Mouse (Mus musculus): ENCODE results near the gene Ccnt1.

DNA sequence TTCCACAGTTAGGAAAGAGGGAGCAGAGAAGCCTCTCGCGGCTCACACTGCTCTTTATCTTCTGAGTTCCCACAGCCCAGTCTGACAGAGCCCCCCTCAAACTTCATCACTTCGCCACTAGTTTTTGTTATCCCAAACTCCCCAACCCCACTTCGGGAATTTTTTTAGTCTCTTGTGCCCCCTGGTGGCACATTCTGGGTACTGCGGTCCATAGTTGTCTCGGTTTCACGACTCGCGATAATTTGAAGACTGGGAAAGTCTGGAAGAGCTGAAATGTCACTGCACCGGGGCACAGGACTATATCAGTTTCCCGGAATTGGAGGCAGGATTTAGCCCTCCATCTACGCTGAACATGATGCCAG lies 46.4 kb upstream of the Ccnt1 start:
- TF ChIP-seq CTCF (IDR thresholded peaks at IDR 0.05; ENCODE audit: low read depth, low read length) (peak; percentile 96), POLR2A (IDR thresholded peaks at IDR 0.05; ENCODE audit: borderline replicate concordance, low read depth, low read length) (no peak)

Measured in bone marrow macrophage, adult 2 months (primary cell).